Comparison of ENCODE assay signal across 11 mouse cellular contexts in genomic region chr5:91038963-91039362, GRCm38 (mm10). TPM values are rescaled to one million over a fixed set of nuclear protein-coding genes. Genes with fewer than 3 reads are reported as not detected.
"Had no signal": no experiment of that assay in that cellular context is flagged by ENCODE, and none has a peak within 500 bp of the region (broad histone marks: within the 10 kb centered on the region; RNA-seq: fewer than 3 reads in every experiment).

No protein-coding gene starts in this region.

- H3K9ac ChIP-seq: limb, embryonic 12.5 days; liver, embryonic 13.5 days; liver, postnatal 0 days; midbrain, embryonic 15.5 days; neural tube, embryonic 12.5 days; stomach, embryonic 15.5 days had no signal

- H3K4me2 ChIP-seq: limb, embryonic 12.5 days; liver, embryonic 13.5 days; midbrain, embryonic 11.5 days; midbrain, embryonic 15.5 days; neural tube, embryonic 12.5 days; stomach, embryonic 15.5 days had no signal

- H3K4me3 ChIP-seq: limb, embryonic 12.5 days; liver, embryonic 13.5 days; megakaryocyte, embryonic 14.5 days; midbrain, embryonic 15.5 days; neural tube, embryonic 12.5 days; stomach, embryonic 15.5 days had no signal

- H3K27ac ChIP-seq: limb, embryonic 12.5 days; liver, embryonic 13.5 days; macrophage; midbrain, embryonic 15.5 days; neural tube, embryonic 12.5 days; stomach, embryonic 15.5 days had no signal

- H3K27me3 ChIP-seq: limb, embryonic 12.5 days; liver, embryonic 13.5 days; megakaryocyte, embryonic 14.5 days; midbrain, embryonic 15.5 days; neural tube, embryonic 12.5 days; stomach, embryonic 15.5 days had no signal

- H3K9me3 ChIP-seq: limb, embryonic 12.5 days; liver, embryonic 13.5 days; megakaryocyte, embryonic 14.5 days; midbrain, embryonic 15.5 days; neural tube, embryonic 12.5 days; stomach, embryonic 15.5 days had no signal

- ATAC-seq: midbrain, embryonic 15.5 days had no signal

- DNase-seq: liver, embryonic 13.5 days; right cerebral cortex, postnatal 4 days; spleen, adult 18-20 months had no signal

- H3K36me3 ChIP-seq: limb, embryonic 12.5 days; liver, embryonic 13.5 days; midbrain, embryonic 15.5 days; neural tube, embryonic 12.5 days; stomach, embryonic 15.5 days had no signal

- H3K4me1 ChIP-seq: liver, embryonic 13.5 days; midbrain, embryonic 15.5 days; neural tube, embryonic 12.5 days; stomach, embryonic 15.5 days had no signal

RNA-seq across cellular contexts. Expression of gene Epgn, which starts 11.7 kb away (rescaled TPM):
- polyA plus RNA-seq: liver, postnatal 0 days; macrophage; midbrain, embryonic 15.5 days had no signal

RNA-seq across cellular contexts. Expression of gene Ereg, which starts 35.5 kb away (rescaled TPM):
- polyA plus RNA-seq: limb, embryonic 12.5 days; macrophage; midbrain, embryonic 11.5 days; midbrain, embryonic 15.5 days; neural tube, embryonic 12.5 days had no signal
